Mouse (Mus musculus): ENCODE results near the gene Mypn.

Gene Mypn

GRCm38 (mm10) chr10:63199008-63199407, 4.7 kb downstream of the Mypn start:
- no peak for DNase-seq (ENCODE audit: low spot score)

DNA sequence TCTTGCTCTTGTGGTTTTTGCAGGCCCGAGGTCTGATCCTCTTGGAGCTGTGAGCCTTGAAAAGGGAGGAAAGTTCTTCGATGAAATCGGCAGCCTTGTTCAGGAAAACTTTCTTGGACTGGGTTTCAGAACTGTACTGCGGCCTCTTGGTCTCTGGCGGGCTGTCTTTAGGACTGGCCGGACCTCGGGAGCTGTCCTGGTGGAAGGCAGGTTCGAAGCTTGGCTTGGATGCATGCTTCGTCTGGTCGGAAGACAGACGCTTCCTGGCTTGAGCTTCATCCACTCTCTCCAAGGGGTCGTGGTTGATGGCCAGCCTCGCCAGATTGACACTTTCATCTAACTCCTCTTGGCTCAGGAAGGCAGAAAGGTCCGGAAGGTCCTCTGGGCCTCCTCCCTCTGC, 11.0 kb downstream of the Mypn start:
- no peak for DNase-seq (ENCODE audit: low spot score)

- no peak for DNase-seq (ENCODE audit: low spot score)
Measured at GRCm38 (mm10) chr10:63192276-63192675, 11.5 kb downstream of the Mypn start.

- DNase-seq (ENCODE audit: low spot score) = no peak
Measured at GRCm38 (mm10) chr10:63184451-63184850, 19.3 kb downstream of the Mypn start.

- no peak for DNase-seq (ENCODE audit: low spot score)
Measured at GRCm38 (mm10) chr10:63182177-63182768, 21.5 kb downstream of the Mypn start.

GRCm38 (mm10) chr10:63181166-63181565, 22.6 kb downstream of the Mypn start:
- no peak for DNase-seq (ENCODE audit: low spot score)

DNA sequence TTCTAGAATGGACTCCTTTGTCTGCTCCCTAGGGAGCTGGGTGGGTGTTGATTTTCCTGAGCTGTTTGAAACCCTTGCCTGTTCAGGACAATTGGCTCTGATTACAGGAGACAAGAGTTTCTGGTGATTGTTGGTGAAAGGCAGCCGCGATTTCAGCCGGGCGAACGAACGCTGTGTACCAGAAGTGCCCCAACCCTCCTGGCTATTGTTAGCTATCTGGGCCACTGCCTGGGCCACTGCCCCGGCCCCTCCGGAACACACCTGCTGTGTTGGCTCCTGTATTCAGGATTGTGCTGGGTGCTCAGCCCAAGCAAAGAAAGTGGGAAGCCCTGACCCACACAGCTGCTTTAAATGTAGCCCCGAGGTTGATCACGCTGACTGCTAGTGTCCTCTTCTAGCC, 24.2 kb downstream of the Mypn start:
- DNase-seq (ENCODE audit: low spot score) = no peak

- DNase-seq (ENCODE audit: low spot score) = no peak
Measured at GRCm38 (mm10) chr10:63178318-63178717, 25.4 kb downstream of the Mypn start.

- no peak for DNase-seq (ENCODE audit: low spot score)
Measured at GRCm38 (mm10) chr10:63177286-63178140, 26.2 kb downstream of the Mypn start.

- peak; percentile 22 for DNase-seq (ENCODE audit: low spot score)
Measured at GRCm38 (mm10) chr10:63176471-63176931, 27.3 kb downstream of the Mypn start.

- no peak for DNase-seq (ENCODE audit: low spot score)
Measured at GRCm38 (mm10) chr10:63172089-63172488, 31.7 kb downstream of the Mypn start.

- DNase-seq (ENCODE audit: low spot score) = no peak
Measured at GRCm38 (mm10) chr10:63169503-63169902, 34.2 kb downstream of the Mypn start.

GRCm38 (mm10) chr10:63168124-63168523, 35.6 kb downstream of the Mypn start:
- DNase-seq (ENCODE audit: low spot score) = no peak

DNA sequence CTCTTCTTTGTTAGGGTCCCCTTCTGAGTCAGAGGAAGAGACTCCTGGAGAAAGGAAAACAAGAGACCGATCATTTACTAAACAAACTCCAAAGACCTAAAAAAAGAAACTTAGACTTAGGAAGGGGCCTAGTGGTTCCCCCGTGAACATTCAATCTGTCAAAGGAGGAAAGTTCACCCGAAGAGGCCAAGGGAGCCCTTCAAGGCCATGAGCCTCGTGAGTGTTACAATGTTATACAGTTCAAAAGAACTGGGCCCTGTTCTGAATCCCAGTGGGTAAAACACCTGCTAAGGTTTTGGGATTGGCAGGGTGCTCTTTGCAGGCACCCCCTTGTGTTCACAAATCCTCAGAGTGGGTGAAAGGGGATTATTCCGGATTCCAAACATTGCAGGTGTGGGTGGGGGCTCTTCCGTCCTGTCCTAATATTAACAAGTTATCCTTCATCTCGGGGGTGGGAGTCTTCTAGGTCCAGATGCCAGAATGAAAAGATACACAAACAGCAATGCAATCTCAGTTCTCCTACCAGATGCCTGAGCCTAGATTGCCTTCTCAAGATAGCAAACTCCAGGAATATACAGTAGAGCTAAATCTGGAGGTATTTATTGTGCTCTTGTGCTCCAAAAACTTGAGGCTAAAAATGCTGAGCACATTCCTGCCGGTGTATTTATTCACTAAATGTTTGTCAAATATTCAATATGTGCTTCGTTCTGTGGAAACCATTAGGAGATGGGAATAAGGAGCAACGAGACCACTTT, 36.3 kb downstream of the Mypn start:
- no peak for DNase-seq (ENCODE audit: low spot score)

- no peak for DNase-seq (ENCODE audit: low spot score)
Measured at GRCm38 (mm10) chr10:63165752-63166412, 37.9 kb downstream of the Mypn start.

DNA sequence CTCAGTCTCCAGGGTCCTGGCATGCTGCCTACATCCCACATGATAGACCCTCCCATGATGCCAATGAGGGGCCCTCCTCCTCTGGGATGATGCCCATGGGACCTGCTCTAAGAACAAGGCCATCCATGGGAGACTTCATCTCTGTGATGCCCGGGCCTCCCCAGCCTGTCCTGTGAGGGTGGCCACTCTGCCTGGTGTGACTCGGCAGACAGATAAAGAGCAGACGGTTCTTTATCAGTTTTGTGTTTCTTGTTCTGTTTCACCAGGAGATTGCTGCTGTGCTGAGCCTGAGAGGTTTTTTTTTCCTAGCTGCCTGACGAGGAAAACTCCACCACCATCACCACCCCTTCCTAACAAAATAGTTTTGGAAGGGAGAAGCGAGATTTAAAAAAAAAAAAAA, 42.5 kb downstream of the Mypn start:
- DNase-seq (ENCODE audit: low spot score) = no peak

DNA sequence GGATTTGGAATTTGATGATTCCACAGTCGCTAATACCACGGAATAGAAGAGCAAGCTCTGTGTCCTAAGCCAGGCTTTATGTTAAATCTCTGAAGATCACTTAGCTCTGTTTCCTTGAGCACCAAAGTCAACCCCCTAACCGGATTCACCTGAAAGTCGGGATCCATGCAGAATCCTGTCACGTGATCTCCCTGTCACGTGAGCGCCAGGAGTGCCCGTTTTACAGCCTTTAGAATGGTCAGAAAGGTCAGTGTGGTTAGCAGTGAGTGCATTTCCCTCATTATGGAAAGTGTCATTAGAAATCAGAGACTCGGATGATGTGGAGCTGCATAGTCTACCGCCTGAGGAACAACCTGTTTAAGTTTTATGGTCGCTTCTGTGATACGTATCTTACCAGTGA, 43.1 kb downstream of the Mypn start:
- no peak for DNase-seq (ENCODE audit: low spot score)

DNA sequence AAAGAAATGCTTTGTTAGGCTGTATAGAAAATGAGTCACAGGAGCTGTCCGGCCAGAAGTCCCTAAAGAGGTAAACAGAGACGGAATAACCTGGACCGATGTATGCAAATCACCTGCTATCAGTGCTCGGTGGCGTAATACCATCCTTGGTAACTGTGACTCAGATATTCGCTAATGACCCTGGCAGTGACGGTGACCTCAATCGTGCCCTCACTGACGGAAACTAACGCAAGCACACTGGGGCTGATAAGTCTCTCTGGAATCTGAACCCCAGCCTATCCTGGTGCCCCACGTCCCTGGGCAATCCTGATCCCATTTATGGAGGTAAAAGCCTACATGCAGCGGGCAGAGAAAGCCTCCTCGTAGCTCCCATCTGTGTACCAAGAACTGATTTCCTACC, 45.6 kb downstream of the Mypn start:
- no peak for DNase-seq (ENCODE audit: low spot score)

GRCm38 (mm10) chr10:63157491-63157890, 46.3 kb downstream of the Mypn start:
- DNase-seq (ENCODE audit: low spot score) = no peak

DNA sequence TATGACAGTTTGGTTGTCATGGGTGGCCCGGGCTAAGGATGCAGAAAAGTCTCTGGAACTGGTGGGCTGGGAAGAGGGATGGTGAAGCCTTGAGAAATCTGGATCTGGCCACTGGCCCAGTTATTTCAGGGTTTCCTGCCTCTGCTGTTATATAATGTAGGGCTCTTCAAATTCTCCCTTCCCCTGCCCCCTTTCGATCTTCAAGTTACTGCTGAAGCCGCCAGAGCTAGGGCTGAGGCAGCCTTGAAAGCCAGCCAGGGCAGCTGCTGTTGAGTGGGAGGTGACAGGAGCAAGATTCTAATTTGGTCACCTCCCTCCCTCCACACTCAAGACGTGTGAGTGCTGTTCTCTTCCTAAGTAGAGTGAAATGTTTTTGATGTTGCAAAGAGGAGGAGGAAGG, 46.8 kb downstream of the Mypn start:
- no peak for DNase-seq (ENCODE audit: low spot score)

DNA sequence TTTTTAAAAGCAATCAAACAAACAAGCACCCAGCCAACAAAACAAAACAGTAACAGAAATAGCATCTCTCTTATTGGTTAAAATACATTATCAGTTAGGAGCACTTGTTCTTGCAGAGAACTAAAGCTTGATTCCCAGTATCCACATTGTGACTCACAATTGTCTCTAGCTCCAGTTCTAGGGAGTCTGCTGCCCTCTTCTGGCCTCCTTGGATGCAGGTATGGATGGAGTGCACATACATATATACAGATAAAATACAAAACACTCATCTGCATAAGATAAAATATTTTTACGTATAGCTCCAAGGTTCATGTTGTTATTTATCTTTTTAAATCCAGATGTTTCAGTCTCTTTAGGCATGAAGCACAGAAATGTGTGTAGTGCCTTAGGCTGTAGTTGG, 47.4 kb downstream of the Mypn start:
- DNase-seq (ENCODE audit: low spot score) = no peak

DNA sequence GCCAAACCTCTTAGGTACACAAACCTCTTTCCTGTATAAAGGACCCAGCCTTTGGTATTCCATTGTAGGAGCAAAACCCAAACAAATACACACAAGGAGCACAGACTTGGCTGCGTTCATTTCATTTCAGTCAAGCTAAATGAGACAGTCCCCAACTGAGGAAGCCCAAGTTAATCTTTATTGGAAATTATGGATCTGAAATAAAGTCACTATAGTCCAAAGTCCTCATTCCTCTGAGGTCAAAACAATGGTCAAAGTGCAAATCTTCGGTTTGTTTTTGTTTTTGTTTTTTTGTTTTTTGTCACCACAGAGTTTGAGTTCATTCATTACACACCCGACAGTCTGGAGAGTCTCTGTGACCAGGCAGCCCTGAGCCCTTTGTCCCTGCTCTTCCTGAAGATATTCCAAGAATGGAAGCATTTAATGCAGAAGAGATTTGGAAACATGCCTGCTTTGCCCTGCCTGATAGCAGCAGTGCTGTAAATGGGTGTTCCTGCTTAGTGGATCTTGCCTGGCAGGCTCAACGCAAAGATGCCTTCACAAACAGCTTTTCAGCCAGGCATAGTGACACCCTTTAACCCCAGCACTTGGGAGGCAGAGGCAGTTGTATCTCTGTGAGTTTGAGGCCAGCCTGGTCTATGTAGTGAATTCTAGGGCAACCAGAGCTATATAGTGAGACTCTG, 47.9 kb downstream of the Mypn start:
- DNase-seq (ENCODE audit: low spot score) = no peak
